In genomic region chr12:24872689-24873088, GRCm38 (mm10) we compare ENCODE assay signal across 11 mouse cellular contexts. TPM values are rescaled to one million over a fixed set of nuclear protein-coding genes. Genes with fewer than 3 reads are reported as not detected.
DNase-seq lines count a peak whose midpoint lies in the region; ATAC-seq and TF ChIP-seq lines count a peak whose summit lies in the region.
"Had no signal": no experiment of that assay in that cellular context is flagged by ENCODE, and none has a peak within 500 bp of the region (broad histone marks: within the 10 kb centered on the region; RNA-seq: fewer than 3 reads in every experiment).

No protein-coding gene starts in this region.

- peak; percentile 52 for ATAC-seq in megakaryocyte progenitor cell, adult 5-6 weeks (replicated peaks; ENCODE audit: poor library complexity)
- no peak for ATAC-seq in intestine, postnatal 0 days

- H3K4me3 ChIP-seq in intestine, postnatal 0 days (ENCODE audit: low read depth, low read length), result no peak overlapping the region
- H3K4me3 ChIP-seq: neural tube, embryonic 12.5 days had no signal

- no peak for TF ChIP-seq CTCF in intestine, postnatal 0 days (IDR thresholded peaks at IDR 0.05; ENCODE audit: low read depth)

- WGBS in intestine, postnatal 0 days, result 86% methylated on average over 10 of the region's 10 CpGs

- no peaks in the 10 kb centered on the region for H3K4me1 ChIP-seq in intestine, postnatal 0 days (replicated peaks; ENCODE audit: control insufficient read depth, insufficient read depth, low read length)

- no peaks in the 10 kb centered on the region for H3K27me3 ChIP-seq in intestine, postnatal 0 days (replicated peaks; ENCODE audit: control insufficient read depth, insufficient read depth, low read length)
- H3K27me3 ChIP-seq: neural tube, embryonic 12.5 days had no signal

- peak; percentile 24 for DNase-seq in layer of hippocampus, adult 11-12 months (ENCODE audit: low spot score)
- no peak for DNase-seq in layer of hippocampus, postnatal 36 days
- DNase-seq in right cerebral cortex, postnatal 25 days, result peak; percentile 46
- DNase-seq in right cerebral cortex, postnatal 4 days, result no peak
- DNase-seq in adrenal gland, postnatal 25 days, result no peak
- DNase-seq: embryo, embryonic 11 days; kidney, adult 8-10 months; lung, postnatal 4 days had no signal

- H3K4me2 ChIP-seq in intestine, postnatal 0 days (replicated peaks; ENCODE audit: low read depth), result no peak overlapping the region
- H3K4me2 ChIP-seq: neural tube, embryonic 12.5 days had no signal

- no peak overlapping the region for H3K9ac ChIP-seq in intestine, postnatal 0 days (ENCODE audit: low read depth, low read length)
- H3K9ac ChIP-seq: neural tube, embryonic 12.5 days had no signal

- H3K36me3 ChIP-seq in intestine, postnatal 0 days (ENCODE audit: control insufficient read depth, insufficient read depth), result no peaks in the 10 kb centered on the region
- H3K36me3 ChIP-seq: neural tube, embryonic 12.5 days had no signal

- H3K9me3 ChIP-seq in intestine, postnatal 0 days (ENCODE audit: control insufficient read depth), result no peaks in the 10 kb centered on the region
- H3K9me3 ChIP-seq: neural tube, embryonic 12.5 days had no signal

- H3K27ac ChIP-seq in intestine, postnatal 0 days (ENCODE audit: low read depth, low read length), result no peak overlapping the region
- H3K27ac ChIP-seq: neural tube, embryonic 12.5 days had no signal

RNA-seq across cellular contexts. Expression of gene Mboat2, which starts 42.0 kb away (rescaled TPM):
- 10 to 100 TPM; 84.1 to 84.8 TPM for total RNA-seq in layer of hippocampus, postnatal 36 days (2021)
- 2.7 TPM in 2 replicates for total RNA-seq in megakaryocyte progenitor cell, adult 5-6 weeks (2015)
- 1.8 and 7.7 TPM in 2 replicates for total RNA-seq in megakaryocyte progenitor cell, adult 5-6 weeks (2017)
- polyA plus RNA-seq in intestine, postnatal 0 days (2015; fragmentation: Nextera tagmentation; extraction: Ambion mirVana), result 8.1 and 8.2 TPM in 2 replicates
- 13.0 and 21.0 TPM in 2 replicates for total RNA-seq in adrenal gland, postnatal 25 days (2021)

Comparison
In these comparisons a context has a peak if more than half of its experiments do, and no peak if none do; other contexts are left out.
1. DNase-seq: peak in layer of hippocampus, adult 11-12 months (single experiment) and right cerebral cortex, postnatal 25 days (single experiment); none in layer of hippocampus, postnatal 36 days (0 of 2), right cerebral cortex, postnatal 4 days (single experiment) and adrenal gland, postnatal 25 days (single experiment).